Mouse (Mus musculus): ENCODE measurements around the gene Ptk7.

DNA sequence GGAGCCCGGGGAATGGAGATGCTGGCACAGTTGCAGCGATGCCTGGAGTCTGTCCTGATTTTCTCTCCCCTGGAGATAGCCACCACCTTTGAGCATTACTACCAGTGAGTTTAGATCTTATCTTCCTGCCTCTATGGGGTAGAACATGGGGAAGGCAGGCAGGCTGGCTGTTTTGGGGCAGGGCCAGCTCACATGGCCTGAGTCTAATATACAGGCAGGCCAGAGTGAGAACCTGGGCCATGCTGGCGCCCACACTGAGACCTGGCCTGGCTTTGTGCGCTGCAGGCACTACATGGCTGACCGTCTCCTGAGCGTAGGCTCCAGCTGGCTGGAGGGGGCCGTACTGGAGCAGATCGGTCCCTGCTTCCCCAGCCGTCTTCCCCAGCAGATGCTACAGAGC is 32.0 kb upstream of the Ptk7 start:
- TF ChIP-seq CTCF (IDR thresholded peaks at IDR 0.05; ENCODE audit: extremely low read depth, insufficient read length, insufficient replicate concordance, low read depth, low read length) (no peak), POLR2A (IDR thresholded peaks at IDR 0.05; ENCODE audit: low read depth, low read length) (no peak)

Data from small intestine, adult 2 months (tissue).